Mouse (Mus musculus) kidney, embryonic 16.5 days (tissue): ENCODE data around the gene Efcab10. TPM values are rescaled to one million over a fixed set of nuclear protein-coding genes. Genes with fewer than 3 reads are reported as not detected.
A peak's percentile ranks its signal among the peaks of the same experiment; 100 is the strongest.

Experiments used
- ATAC-seq: fragments of 200-750 bp; cut with Nextera tagmentation; 2 replicates; pipeline ENCODE4 v1.8.0; 2017; ENCODE audit warnings: moderate TSS enrichment; ENCODE audit not compliant: low FRiP score, low TSS enrichment
- H3K27ac ChIP-seq: fragments of 300-500 bp; sonication (generic); 2 replicates; pipeline ENCODE4 v1.5.1; 2014; ENCODE audit warnings: low read length
- H3K27me3 ChIP-seq: fragments of 300-500 bp; sonication (generic); 2 replicates; pipeline ENCODE4 v1.6.1; 2014; ENCODE audit warnings: low read length, control low read depth, mixed read lengths; ENCODE audit not compliant: insufficient read depth
- H3K36me3 ChIP-seq: fragments of 300-500 bp; sonication (generic); 2 replicates; pipeline ENCODE4 v1.6.1; 2014; ENCODE audit warnings: low read length, control low read depth, mixed read lengths; ENCODE audit not compliant: insufficient read depth
- H3K4me1 ChIP-seq: fragments of 300-500 bp; sonication (generic); 2 replicates; pipeline ENCODE4 v1.6.1; 2014; ENCODE audit warnings: low read length, control low read depth, mixed read lengths; ENCODE audit not compliant: insufficient read depth
- H3K4me2 ChIP-seq: fragments of 300-500 bp; sonication (generic); replicated peaks from 2 replicates; pipeline ENCODE4 v1.6.1; 2014; ENCODE audit warnings: low read depth, low read length
- H3K4me3 ChIP-seq: fragments of 300-500 bp; sonication (generic); 2 replicates; pipeline ENCODE4 v1.5.1; 2014; ENCODE audit warnings: mild to moderate bottlenecking, low read length
- H3K9ac ChIP-seq: fragments of 300-500 bp; sonication (generic); replicated peaks from 2 replicates; pipeline ENCODE4 v1.6.1; 2014; ENCODE audit warnings: low read length
- H3K9me3 ChIP-seq: fragments of 300-500 bp; sonication (generic); 2 replicates; pipeline ENCODE4 v1.6.1; 2016; ENCODE audit warnings: low read length, control low read depth
- WGBS: fragments of 180-500 bp; shearing (Covaris S2); extraction: QIAGEN DNeasy Blood & Tissue Kit; methylation state at CpG from one replicate; pipeline ENCODE4 v1.1.7; 2014; 5-methylcytosine and 5-hydroxymethylcytosine counted together
- polyA plus RNA-seq: library from polyadenylated mRNA; unstranded; fragments of >200 nt; fragmentation: Nextera tagmentation; extraction: Ambion mirVana; gene quantifications from 2 replicates; pipeline ENCODE4 v1.2.1, GENCODE M21; 2015

The Efcab10 gene
- polyA plus RNA-seq, 1 experiment from 2014 or later = 1.00 TPM

DNA sequence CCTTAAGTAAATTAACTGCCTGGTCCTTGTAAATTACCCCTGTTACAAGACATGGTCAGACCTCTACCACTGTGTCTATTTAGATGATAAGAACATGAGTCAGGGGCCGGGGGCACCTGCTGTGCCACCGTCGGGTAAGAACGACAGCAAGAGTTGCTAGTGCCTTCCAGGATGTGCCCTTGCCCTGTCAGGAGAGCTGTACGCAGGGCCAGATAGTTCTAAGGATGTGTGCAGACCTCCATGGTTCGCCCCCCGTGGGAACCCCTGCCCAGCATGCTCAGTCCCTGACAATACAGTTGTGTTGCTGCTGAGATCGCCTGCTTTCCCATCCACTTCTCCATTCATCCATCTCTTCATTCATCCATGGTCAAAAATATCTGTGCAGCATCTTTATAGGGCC is 29.5 kb upstream of the Efcab10 start:
- Histone ChIP-seq H3K27ac (no peak overlapping the region), H3K36me3 (peaks cover 12% of the 10 kb centered on the region; the same call in 1 of the 2 replicates), H3K27me3 (no peaks in the 10 kb centered on the region), H3K4me2 (no peak overlapping the region), H3K4me1 (no peaks in the 10 kb centered on the region), H3K4me3 (no peak overlapping the region), H3K9ac (no peak overlapping the region), H3K9me3 (no peaks in the 10 kb centered on the region)
- ATAC-seq = no peak
- 89% methylated on average over 8 of the region's 8 CpGs for WGBS

DNA sequence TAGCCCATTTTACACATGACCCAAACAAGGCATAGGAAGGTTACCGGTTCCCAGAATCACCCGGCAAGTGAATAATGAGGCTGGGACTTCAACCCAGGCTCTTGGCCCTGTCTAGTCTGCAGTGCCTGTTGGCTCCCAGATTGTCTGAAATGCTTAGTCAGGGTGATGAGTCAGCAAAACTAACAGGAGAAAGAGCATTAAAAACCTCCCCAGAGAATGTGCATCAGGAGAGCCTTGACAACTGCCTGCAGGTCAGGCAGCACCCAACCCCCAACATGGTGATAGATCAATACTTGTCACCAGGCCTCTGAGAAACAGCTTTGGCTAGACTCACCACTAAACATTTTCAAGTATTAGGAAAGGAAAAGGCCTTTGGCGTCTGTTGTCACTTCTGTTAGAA is 25.1 kb upstream of the Efcab10 start:
- no peak overlapping the region for H3K27ac ChIP-seq
- no peaks in the 10 kb centered on the region for H3K9me3 ChIP-seq
- H3K36me3 ChIP-seq = peaks cover 12% of the 10 kb centered on the region; the same call in 1 of the 2 replicates
- H3K4me2 ChIP-seq = no peak overlapping the region
- H3K4me3 ChIP-seq = no peak overlapping the region
- H3K9ac ChIP-seq = no peak overlapping the region
- H3K27me3 ChIP-seq = no peaks in the 10 kb centered on the region
- WGBS = 88% methylated on average over 3 of the region's 3 CpGs
- no peak for ATAC-seq
- H3K4me1 ChIP-seq = no peaks in the 10 kb centered on the region

DNA sequence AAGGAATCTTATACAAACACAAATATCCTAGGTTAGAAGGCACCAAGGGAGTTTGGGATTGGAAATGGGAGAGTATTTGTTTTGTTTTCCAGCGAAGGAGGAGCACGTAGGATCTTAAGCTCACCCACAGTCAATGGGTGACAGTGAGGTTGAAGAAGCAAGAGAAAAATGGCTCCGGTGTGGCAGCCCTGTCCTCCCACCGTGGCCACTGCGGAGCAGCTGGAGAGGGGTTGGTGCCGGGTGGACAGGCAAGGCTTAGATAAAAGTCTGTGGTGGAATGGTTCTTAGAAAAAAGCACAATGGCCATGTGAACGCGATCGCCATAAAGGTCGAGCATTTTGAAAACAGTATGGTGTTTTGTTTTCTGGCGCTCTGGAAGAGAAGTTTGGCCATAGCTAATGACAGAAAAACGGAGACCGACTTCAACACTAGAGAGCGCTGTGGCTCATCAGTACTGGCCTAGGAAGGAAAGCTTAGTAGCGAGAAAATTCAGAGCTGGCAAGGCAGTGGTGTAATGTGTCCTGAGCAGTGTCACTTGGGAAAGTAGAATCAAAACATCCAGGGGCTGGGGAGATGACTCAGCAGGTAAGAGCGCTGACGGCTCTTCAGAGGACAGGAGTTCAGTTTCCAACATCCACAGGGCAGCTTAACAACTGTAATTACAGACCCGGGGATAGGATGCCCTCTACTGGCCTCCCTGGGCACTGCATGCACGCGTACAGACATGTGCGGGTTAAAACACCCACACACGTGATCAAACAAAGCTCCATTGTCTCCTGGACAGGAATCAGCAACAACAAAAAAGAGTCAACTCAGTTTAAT is 14.8 kb upstream of the Efcab10 start:
- peak overlapping the region; percentile 50 for H3K4me2 ChIP-seq
- peaks cover 8% of the 10 kb centered on the region; the same call in 1 of the 2 replicates for H3K4me1 ChIP-seq
- H3K9me3 ChIP-seq = no peaks in the 10 kb centered on the region
- H3K36me3 ChIP-seq = no peaks in the 10 kb centered on the region
- ATAC-seq = peak; percentile 89
- WGBS = 18% methylated on average over 22 of the region's 22 CpGs
- H3K9ac ChIP-seq = peak overlapping the region; percentile 15; the same call in 1 of the 2 replicates
- H3K27ac ChIP-seq = no peak overlapping the region
- H3K27me3 ChIP-seq = no peaks in the 10 kb centered on the region
- H3K4me3 ChIP-seq = peak overlapping the region; percentile 37

DNA sequence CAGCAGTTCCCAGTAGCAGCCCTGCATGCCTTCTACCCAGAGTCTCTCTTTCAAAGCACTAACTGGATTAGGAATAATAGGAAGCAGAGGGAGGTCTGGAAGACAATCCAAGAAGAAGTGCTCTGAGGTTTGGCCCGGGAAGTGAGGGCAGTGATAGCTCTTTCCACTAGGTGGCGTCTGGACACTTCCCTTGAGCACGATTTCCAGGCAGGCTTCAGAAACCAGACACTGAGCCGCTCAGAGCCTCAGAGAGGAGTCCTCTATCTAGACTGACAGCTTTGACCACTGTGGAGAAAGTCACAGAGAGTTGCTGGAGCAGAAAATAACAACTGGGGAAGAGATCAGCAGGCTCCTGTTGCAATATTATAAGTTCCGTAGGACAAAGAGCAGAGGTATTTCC is 5.8 kb upstream of the Efcab10 start:
- Histone ChIP-seq H3K9ac (no peak overlapping the region), H3K9me3 (no peaks in the 10 kb centered on the region), H3K4me2 (no peak overlapping the region), H3K27ac (no peak overlapping the region), H3K27me3 (no peaks in the 10 kb centered on the region), H3K36me3 (no peaks in the 10 kb centered on the region), H3K4me1 (no peaks in the 10 kb centered on the region), H3K4me3 (no peak overlapping the region)
- WGBS = 14% methylated on average over 5 of the region's 5 CpGs
- ATAC-seq = peak; percentile 68; the same call in 1 of the 2 replicates

DNA sequence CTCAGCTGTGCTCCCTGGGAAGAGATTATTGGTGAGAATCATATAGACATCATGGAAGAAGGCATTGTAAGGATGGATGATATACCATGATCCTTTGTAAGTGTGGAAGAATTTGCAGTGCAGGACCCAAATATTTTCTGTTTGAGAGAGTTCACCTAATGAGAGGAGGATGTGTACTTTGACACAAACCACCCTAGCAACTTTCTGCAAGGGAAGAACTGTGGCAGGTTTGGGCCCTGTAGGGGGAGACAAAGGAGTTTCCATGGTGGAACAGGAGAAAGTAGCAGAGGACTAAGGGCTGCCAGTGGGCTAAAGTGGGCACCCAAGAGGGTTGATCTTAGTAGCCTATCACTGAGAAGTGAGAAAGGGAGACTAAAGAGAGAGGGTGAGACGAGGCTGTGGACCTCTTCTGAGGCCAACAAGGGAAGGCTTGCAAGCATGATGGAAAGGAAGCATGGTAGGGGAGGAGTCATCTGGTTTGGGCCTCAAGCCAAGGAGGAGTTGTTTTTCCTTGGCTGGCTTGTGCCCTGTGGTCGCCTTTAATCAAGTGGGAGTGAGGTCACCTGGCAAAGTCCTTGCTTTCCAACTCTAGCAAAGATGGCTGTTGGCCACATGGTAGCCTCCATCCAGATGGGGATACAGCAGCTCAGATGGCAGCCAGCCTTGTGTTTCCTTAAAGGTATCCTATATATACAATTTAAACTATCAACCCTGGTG is 3.7 kb upstream of the Efcab10 start:
- Histone ChIP-seq H3K27ac (no peak overlapping the region), H3K4me1 (peaks cover 7% of the 10 kb centered on the region), H3K36me3 (no peaks in the 10 kb centered on the region), H3K9me3 (no peaks in the 10 kb centered on the region), H3K4me3 (no peak overlapping the region), H3K27me3 (no peaks in the 10 kb centered on the region), H3K9ac (no peak overlapping the region), H3K4me2 (no peak overlapping the region)
- 53% methylated on average over 2 of the region's 2 CpGs for WGBS
- no peak for ATAC-seq

DNA sequence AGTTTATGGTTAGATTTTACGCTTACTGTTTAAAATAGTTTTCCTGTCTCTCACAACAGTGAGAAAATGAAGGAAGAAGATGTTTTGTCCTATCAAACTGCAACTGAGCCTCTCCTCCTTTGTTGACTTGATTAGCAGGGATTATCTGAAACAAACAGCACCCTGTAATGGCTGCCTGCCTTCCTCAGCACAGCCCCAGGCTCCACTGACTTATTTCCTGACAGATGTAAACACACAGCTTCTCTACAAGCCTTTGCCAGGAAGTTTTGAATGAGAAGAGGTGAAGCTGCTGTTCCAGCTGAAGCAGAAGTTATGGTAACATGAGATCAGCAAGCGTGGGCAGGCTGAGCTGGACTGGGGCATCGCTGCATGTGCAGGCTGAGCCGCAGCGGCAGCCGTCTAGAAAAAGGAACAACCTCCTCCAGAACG is 8.6 kb downstream of the Efcab10 start:
- ATAC-seq = 0 out of 2 replicates have a peak, but pooled peaks have one; percentile 35
- H3K4me2 ChIP-seq = no peak overlapping the region

DNA sequence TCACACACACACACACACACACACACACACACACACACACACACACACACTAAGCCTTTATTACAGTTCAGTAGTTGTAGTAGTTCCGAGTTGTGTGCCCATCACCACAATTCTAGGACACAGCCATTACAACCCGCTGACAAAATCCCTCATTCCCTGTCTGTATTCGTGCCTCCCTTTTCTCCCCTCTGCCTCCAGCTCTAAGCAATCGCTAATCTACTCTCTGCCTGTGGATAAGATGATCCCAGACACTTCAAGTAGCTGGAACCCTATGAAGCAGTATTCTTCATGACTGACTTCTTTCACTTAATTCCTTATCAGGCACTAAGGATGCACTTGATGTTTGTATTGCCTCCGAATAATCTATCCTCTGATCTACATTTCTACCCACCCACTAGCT is 10.3 kb downstream of the Efcab10 start:
- Histone ChIP-seq H3K4me2 (no peak overlapping the region), H3K4me3 (no peak overlapping the region), H3K27me3 (no peaks in the 10 kb centered on the region), H3K27ac (no peak overlapping the region), H3K9ac (no peak overlapping the region), H3K9me3 (no peaks in the 10 kb centered on the region), H3K36me3 (no peaks in the 10 kb centered on the region), H3K4me1 (no peaks in the 10 kb centered on the region)
- WGBS = 74% methylated on average over 5 of the region's 5 CpGs
- ATAC-seq = no peak

More for the DNA sequence above, 8.6 kb downstream of the Efcab10 start:
- 18% methylated on average over 7 of the region's 7 CpGs for WGBS
- H3K9me3 ChIP-seq = no peaks in the 10 kb centered on the region
- no peaks in the 10 kb centered on the region for H3K27me3 ChIP-seq
- H3K27ac ChIP-seq = no peak overlapping the region
- no peaks in the 10 kb centered on the region for H3K36me3 ChIP-seq
- no peak overlapping the region for H3K9ac ChIP-seq
- H3K4me1 ChIP-seq = no peaks in the 10 kb centered on the region
- H3K4me3 ChIP-seq = no peak overlapping the region

DNA sequence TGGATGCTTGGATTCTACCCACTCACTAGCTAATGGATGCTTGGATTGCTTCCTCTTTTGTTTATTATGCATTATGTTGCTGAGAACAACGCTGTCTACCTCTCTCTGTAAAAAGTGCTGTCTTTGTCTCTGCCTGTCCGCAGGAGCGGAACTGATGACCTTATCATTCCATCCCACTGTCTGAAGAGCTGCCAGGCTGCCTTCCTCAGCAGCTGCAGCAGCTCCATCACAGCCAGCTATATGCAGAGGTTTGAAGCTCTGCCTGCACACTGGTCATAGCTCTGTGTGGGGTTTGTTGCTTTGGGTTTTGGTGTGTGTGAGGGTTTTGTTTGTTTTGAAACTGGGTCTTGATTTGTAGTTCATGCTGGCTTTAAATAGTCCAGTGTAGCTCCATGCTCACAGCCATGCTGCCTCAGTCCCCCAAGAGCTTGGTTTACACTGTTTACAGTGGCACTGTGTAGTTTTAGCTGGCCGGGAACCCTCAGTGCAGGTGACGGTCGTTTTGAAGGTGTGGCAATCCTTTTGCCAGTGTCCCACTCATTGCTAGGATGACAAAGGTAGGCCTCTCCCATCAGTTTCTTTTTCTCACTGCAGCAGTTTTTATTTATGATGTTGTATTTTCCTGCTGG is 10.9 kb downstream of the Efcab10 start:
- Histone ChIP-seq H3K27ac (no peak overlapping the region), H3K4me2 (no peak overlapping the region), H3K9me3 (no peaks in the 10 kb centered on the region), H3K4me1 (no peaks in the 10 kb centered on the region), H3K36me3 (no peaks in the 10 kb centered on the region), H3K27me3 (no peaks in the 10 kb centered on the region), H3K4me3 (no peak overlapping the region), H3K9ac (no peak overlapping the region)
- no peak for ATAC-seq
- 34% methylated on average over 6 of the region's 6 CpGs for WGBS

DNA sequence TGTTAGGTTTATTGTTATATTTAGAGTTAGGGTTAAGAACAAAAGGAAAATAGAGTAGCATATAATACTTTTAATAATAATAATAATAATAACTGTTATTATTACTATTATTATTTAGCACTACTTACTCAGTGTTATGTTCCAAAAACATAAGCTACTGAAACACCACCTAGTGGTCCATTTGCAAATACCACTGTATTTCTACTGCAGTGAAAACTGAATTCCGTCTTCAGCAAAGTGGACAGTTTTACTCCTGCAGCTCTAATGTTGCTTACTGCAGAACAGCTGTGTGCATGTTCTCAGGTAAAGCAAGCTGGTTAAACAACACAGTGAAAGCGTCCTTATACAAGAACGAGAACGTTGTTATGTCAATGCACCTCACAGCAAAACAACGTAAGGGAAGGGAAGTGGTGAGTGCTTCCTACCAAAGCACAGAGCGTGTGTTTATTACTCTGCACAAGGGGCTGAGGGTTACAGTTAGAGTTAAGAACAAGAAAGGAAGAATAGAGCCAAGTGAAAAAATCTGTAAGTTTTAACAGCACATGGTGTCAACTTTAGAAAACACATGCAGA is 17.0 kb downstream of the Efcab10 start:
- H3K27ac ChIP-seq = no peak overlapping the region
- no peak overlapping the region for H3K4me3 ChIP-seq
- H3K9me3 ChIP-seq = no peaks in the 10 kb centered on the region
- no peaks in the 10 kb centered on the region for H3K27me3 ChIP-seq
- H3K4me1 ChIP-seq = no peaks in the 10 kb centered on the region
- H3K36me3 ChIP-seq = no peaks in the 10 kb centered on the region
- H3K9ac ChIP-seq = no peak overlapping the region
- no peak for ATAC-seq
- 58% methylated on average over 6 of the region's 6 CpGs for WGBS
- H3K4me2 ChIP-seq = no peak overlapping the region
